Mouse (Mus musculus): ENCODE data around the gene Rcor1.

GRCm38 (mm10) chr12:111050256-111050655 lies 11.1 kb downstream of the Rcor1 start:
- no peak for TF ChIP-seq CTCF (IDR thresholded peaks at IDR 0.05; ENCODE audit: low read depth, low read length)
- no peak for TF ChIP-seq EP300 (IDR thresholded peaks at IDR 0.05; ENCODE audit: insufficient read depth, low read depth, low read length)
